Mouse (Mus musculus) kidney, adult 18-20 months (tissue): ENCODE results near the gene Capn6.

Experiments
- DNase-seq: peaks from one replicate; pipeline ENCODE4 v3.0.0; 2021

Capn6 gene

GRCm38 (mm10) chrX:143827212-143827611 is at the start of gene Capn6:
TSS of gene Capn6 (minus strand) at chrX:143827414.
- peak; percentile 5 for DNase-seq

- DNase-seq, result no peak
Observed at GRCm38 (mm10) chrX:143867129-143867664, 40.0 kb upstream of the Capn6 start.

GRCm38 (mm10) chrX:143851351-143851750 is 24.1 kb upstream of the Capn6 start:
- DNase-seq, result no peak

- no peak for DNase-seq
Observed at GRCm38 (mm10) chrX:143849969-143850368, 22.8 kb upstream of the Capn6 start.

- no peak for DNase-seq
Observed at GRCm38 (mm10) chrX:143846637-143847036, 19.4 kb upstream of the Capn6 start.

GRCm38 (mm10) chrX:143826521-143826920 is 693 bp downstream of the Capn6 start:
- DNase-seq, result no peak

- no peak for DNase-seq
Observed at GRCm38 (mm10) chrX:143818961-143819360, 8.3 kb downstream of the Capn6 start.

GRCm38 (mm10) chrX:143815948-143816347 is 11.3 kb downstream of the Capn6 start:
- DNase-seq, result no peak

GRCm38 (mm10) chrX:143762556-143762955 is 64.7 kb downstream of the Capn6 start:
- no peak for DNase-seq
